Mouse (Mus musculus) embryo, embryonic 10.5 days (tissue): ENCODE data around the gene Fuz.
A peak's percentile ranks its signal among the peaks of the same experiment; 100 is the strongest.
"Not testable (repeated sequence)": the region's sequence is repeated elsewhere in the genome, so short reads cannot be mapped to it uniquely, and the experiment has no call there.

ENCODE experiments used
- DNase-seq: peaks from one replicate; pipeline ENCODE4 v3.0.0-alpha.2; 2015; ENCODE audit warnings: low spot score

Gene Fuz

GRCm38 (mm10) chr7:44860576-44861428 is 35.1 kb upstream of the Fuz start:
- peak; percentile 84 for DNase-seq

GRCm38 (mm10) chr7:44861429-44861816 is 34.5 kb upstream of the Fuz start:
- DNase-seq = no peak

- DNase-seq = no peak
Measured at GRCm38 (mm10) chr7:44862434-44862833, 33.4 kb upstream of the Fuz start.

GRCm38 (mm10) chr7:44863210-44863609 is 32.7 kb upstream of the Fuz start:
- no peak for DNase-seq

- DNase-seq = no peak
Measured at GRCm38 (mm10) chr7:44863982-44864494, 31.8 kb upstream of the Fuz start.

- DNase-seq = no peak
Measured at GRCm38 (mm10) chr7:44864595-44865542, 31.0 kb upstream of the Fuz start.

GRCm38 (mm10) chr7:44866276-44867009 is 29.4 kb upstream of the Fuz start:
- DNase-seq = no peak

- no peak for DNase-seq
Measured at GRCm38 (mm10) chr7:44867010-44867702, 28.7 kb upstream of the Fuz start.

GRCm38 (mm10) chr7:44867802-44868201 is 28.1 kb upstream of the Fuz start:
- no peak for DNase-seq

GRCm38 (mm10) chr7:44868465-44868864 is 27.4 kb upstream of the Fuz start:
- DNase-seq = peak; percentile 22

GRCm38 (mm10) chr7:44868919-44869696 is 26.8 kb upstream of the Fuz start:
- peak; percentile 67 for DNase-seq

GRCm38 (mm10) chr7:44869697-44870528 is 26.0 kb upstream of the Fuz start, which contains the start of gene Ptov1:
Gene Ptov1 (minus strand): TSS chr7:44869788.
- peak; percentile 97 for DNase-seq

GRCm38 (mm10) chr7:44870614-44871013 is 25.3 kb upstream of the Fuz start:
- no peak for DNase-seq

- DNase-seq = no peak
Measured at GRCm38 (mm10) chr7:44871181-44871580, 24.7 kb upstream of the Fuz start.

GRCm38 (mm10) chr7:44871774-44872173 is 24.1 kb upstream of the Fuz start:
- not testable (repeated sequence) for DNase-seq

GRCm38 (mm10) chr7:44877833-44878232 is 18.0 kb upstream of the Fuz start:
- DNase-seq = no peak

- no peak for DNase-seq
Measured at GRCm38 (mm10) chr7:44883036-44883435, 12.8 kb upstream of the Fuz start.

- DNase-seq = no peak
Measured at GRCm38 (mm10) chr7:44884637-44885036, 11.2 kb upstream of the Fuz start.

- DNase-seq = no peak
Measured at GRCm38 (mm10) chr7:44886964-44887363, 8.9 kb upstream of the Fuz start.
